Mouse (Mus musculus): Measurements from ENCODE around the gene Cdr2.

DNA sequence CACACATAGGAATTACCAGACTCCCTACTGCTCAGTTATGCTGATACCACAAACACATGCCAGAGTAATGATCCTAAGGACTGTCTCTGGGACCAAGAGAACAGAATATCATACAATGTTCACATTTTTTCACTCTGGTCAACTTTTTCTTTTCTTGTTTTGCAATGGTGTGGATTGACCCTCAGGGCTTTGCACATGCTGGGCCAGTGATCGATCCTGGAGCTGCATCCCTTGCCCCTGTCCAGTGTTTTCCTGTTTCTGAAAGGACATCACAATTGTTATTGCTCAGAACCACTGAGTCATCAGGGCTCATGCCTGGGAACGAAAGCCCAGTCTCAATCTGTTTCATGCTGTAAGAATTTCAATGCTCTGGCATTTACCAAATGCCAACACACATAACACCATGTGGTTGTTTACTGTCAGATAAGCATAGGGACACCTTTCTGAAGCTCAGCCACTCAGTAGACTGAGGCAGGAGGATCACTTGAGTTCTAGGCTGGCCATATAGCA is 17.0 kb upstream of the Cdr2 start:
- TF ChIP-seq CTCF (IDR thresholded peaks at IDR 0.05) (no peak), EP300 (IDR thresholded peaks at IDR 0.05) (no peak)

All from lung, postnatal 0 days (tissue).